Mouse (Mus musculus) kidney, adult 9 months (tissue): ENCODE measurements around the gene Iqcf3.
"Not testable (repeated sequence)": the region's sequence is repeated elsewhere in the genome, so short reads cannot be mapped to it uniquely, and the experiment has no call there.

ENCODE experiments used
- DNase-seq: peaks from one replicate; pipeline ENCODE4 v3.0.0; 2022

Gene Iqcf3

GRCm38 (mm10) chr9:106561531-106561930 lies at the start of gene Iqcf3:
TSS of gene Iqcf3 (minus strand) at chr9:106561631.
- no peak for DNase-seq

- DNase-seq: no peak
Measured at GRCm38 (mm10) chr9:106610727-106611126, 49.3 kb upstream of the Iqcf3 start.

GRCm38 (mm10) chr9:106600546-106600945 lies 39.1 kb upstream of the Iqcf3 start:
- peak; percentile 34 for DNase-seq

- DNase-seq: no peak
Measured at GRCm38 (mm10) chr9:106598466-106598865, 37.0 kb upstream of the Iqcf3 start.

GRCm38 (mm10) chr9:106595836-106596235 lies 34.4 kb upstream of the Iqcf3 start:
- no peak for DNase-seq

GRCm38 (mm10) chr9:106595402-106595801 lies 34.0 kb upstream of the Iqcf3 start:
- DNase-seq: not testable (repeated sequence)

- no peak for DNase-seq
Measured at GRCm38 (mm10) chr9:106592158-106592557, 30.7 kb upstream of the Iqcf3 start.

- no peak for DNase-seq
Measured at GRCm38 (mm10) chr9:106582552-106582951, 21.1 kb upstream of the Iqcf3 start.

- no peak for DNase-seq
Measured at GRCm38 (mm10) chr9:106580016-106580415, 18.6 kb upstream of the Iqcf3 start.

- DNase-seq: no peak
Measured at GRCm38 (mm10) chr9:106576112-106576511, 14.7 kb upstream of the Iqcf3 start.

- DNase-seq: no peak
Measured at GRCm38 (mm10) chr9:106573366-106573765, 11.9 kb upstream of the Iqcf3 start.

GRCm38 (mm10) chr9:106572186-106572585 lies 10.8 kb upstream of the Iqcf3 start:
- no peak for DNase-seq

- DNase-seq: no peak
Measured at GRCm38 (mm10) chr9:106570896-106571295, 9.5 kb upstream of the Iqcf3 start, which contains the start of gene Iqcf4. TSS of gene Iqcf4 (minus strand) at chr9:106570996.

- DNase-seq: peak; percentile 56
Measured at GRCm38 (mm10) chr9:106566437-106566836, 5.0 kb upstream of the Iqcf3 start.

- DNase-seq: no peak
Measured at GRCm38 (mm10) chr9:106564025-106564424, 2.6 kb upstream of the Iqcf3 start.

GRCm38 (mm10) chr9:106562291-106562690 lies 860 bp upstream of the Iqcf3 start:
- DNase-seq: no peak

- no peak for DNase-seq
Measured at GRCm38 (mm10) chr9:106534975-106535374, 26.5 kb downstream of the Iqcf3 start.

GRCm38 (mm10) chr9:106534296-106534695 lies 27.1 kb downstream of the Iqcf3 start:
- DNase-seq: no peak

GRCm38 (mm10) chr9:106531833-106532232 lies 29.6 kb downstream of the Iqcf3 start:
- DNase-seq: peak; percentile 14

- DNase-seq: no peak
Measured at GRCm38 (mm10) chr9:106519909-106520308, 41.5 kb downstream of the Iqcf3 start.

- no peak for DNase-seq
Measured at GRCm38 (mm10) chr9:106519433-106519832, 42.0 kb downstream of the Iqcf3 start.

GRCm38 (mm10) chr9:106514273-106514672 lies 47.2 kb downstream of the Iqcf3 start, which contains the start of gene Iqcf5:
TSS of gene Iqcf5 (plus strand) at chr9:106514573.
- no peak for DNase-seq

GRCm38 (mm10) chr9:106513566-106513965 lies 47.9 kb downstream of the Iqcf3 start:
- DNase-seq: no peak

- DNase-seq: no peak
Measured at GRCm38 (mm10) chr9:106512729-106513450, 48.5 kb downstream of the Iqcf3 start.

GRCm38 (mm10) chr9:106509356-106509755 lies 52.1 kb downstream of the Iqcf3 start:
- DNase-seq: no peak
